Mouse (Mus musculus) kidney, postnatal 14 days (tissue): Measurements from ENCODE around the gene Dcps.
"Not testable (repeated sequence)": the region's sequence is repeated elsewhere in the genome, so short reads cannot be mapped to it uniquely, and the experiment has no call there.

ENCODE experiments used
- DNase-seq: peaks from one replicate; pipeline ENCODE4 v3.0.0; 2022; ENCODE audit warnings: mixed read lengths

The Dcps gene

DNA sequence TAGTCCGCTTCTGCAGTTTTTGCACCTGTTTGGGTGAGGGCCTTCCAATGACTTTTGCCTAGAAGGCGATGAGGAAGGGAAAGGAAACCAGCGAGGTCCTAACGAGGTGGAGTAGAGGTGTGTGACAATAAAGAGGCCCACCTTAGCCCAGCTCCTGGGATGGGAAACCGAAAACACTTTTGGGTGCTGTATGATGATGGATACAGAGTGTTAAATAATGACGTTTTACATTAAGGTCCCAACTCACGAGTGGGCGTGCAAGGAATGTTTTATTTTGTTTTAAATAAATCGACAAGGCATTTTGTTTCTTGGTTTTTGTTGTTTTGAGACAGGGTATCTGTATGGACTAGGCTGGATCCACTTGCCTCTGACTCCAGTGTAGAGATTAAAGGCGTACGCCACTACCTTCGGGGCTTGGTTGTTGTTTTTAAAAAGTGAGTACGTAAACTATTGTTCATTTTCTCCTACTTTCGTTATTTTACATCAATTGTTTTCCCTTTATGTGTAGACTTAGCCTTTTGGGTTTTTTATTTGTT, 331 bp upstream of the Dcps start:
- DNase-seq: no peak

DNA sequence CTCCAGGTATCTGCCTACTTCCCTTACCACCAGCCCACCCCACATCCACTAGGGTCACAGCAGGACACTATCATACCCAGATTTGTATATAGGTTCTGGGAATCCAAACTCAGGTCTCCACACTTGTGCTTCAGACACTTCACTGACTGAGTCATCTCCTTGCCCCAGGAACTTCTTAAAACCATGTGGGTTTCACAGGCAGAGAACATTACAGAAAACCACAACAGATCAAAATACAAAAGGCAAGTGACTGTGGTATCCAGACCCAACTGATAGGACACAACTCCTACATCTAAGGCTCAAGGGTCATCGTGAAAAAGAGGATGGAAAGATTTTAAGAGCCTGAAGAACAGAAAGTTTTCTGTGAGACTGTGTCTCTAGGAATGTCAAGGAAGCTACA, 2.5 kb downstream of the Dcps start:
- DNase-seq: no peak

DNA sequence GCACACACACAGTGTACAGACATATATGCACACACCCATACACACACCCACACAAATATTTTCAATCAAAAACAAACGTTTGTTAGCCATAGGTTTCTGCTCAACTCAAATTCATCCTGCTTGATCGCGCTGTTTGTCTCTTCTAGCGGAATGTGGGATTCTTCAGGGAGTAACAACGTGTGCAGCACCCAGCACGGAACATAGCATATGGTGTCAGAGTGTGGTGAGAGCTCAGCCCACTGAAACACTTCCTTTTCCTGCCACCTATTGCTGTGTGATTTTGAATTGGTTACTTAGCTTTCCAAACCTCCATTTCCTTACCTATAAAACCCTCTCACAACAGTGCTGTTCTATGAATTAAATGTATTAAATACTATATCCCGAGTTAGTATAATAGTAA, 5.8 kb downstream of the Dcps start:
- no peak for DNase-seq

DNA sequence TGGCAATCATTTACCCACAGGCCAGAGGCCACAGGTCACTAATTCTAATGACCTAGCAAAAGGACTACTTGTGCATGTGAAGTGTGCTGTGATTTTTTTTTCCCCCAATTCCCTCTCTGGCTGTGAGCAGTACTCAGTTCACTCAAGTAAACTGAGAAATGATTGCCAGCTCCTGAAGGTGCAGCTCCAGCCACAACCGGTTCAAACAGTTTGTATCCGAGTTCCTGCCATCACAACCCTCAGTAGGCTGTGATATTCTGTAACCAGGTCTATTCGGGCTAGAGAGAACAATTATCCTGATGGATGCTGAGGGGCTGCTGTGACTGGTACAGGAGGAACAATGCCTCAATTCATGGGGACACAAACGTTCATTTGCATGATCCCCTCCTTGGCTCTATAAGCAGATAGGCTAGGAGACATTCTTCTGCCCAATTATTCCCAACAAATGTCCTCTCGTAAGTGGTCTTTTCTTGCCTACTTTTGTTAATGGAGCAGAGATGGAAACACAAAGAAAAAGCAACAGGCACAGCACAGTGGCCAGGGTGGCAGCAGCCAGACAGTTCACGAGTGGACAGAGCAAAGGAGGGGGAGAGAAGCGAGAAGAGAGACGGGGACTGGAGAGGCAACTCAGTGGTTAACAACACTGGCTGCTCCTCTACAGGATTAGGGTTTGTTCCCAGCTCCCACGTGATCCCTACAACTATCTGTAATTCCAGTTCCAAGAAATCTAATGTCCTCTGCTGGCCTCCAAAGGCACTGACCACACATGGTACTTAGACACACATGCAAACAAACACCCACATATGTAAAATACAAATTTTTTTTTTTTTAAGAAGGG, 8.8 kb downstream of the Dcps start:
- DNase-seq: peak; percentile 78

DNA sequence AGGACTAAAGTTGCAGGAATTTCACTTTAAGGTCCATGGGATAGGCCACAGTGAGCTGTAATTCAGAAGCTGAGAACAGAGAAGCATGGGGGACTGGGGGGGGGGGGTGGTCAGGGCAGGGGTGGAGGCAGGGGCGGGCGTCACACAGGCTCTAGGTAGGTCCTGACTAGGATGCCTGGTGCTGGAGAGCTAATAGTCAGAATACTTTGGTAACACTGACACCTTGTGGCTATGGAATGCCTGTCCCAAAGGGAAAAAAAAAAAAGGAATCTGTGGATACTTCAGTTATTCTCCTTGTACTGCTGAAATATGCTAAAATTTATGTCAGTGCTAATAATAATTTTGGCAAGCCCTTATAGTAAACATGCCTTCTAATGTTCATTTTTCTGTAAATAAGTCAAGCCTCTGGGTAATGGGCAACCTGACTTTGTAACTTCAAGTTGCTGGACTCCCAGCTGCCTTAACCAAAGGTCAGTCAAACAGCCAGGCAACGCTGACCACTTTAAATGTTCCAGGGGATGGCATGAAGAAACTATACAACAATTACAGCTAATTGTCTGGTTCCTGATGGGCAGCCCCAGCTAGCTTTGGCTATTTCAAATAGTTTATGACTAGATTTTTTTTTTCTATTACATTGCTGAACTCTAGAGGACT, 9.6 kb downstream of the Dcps start:
- DNase-seq: peak; percentile 58

DNA sequence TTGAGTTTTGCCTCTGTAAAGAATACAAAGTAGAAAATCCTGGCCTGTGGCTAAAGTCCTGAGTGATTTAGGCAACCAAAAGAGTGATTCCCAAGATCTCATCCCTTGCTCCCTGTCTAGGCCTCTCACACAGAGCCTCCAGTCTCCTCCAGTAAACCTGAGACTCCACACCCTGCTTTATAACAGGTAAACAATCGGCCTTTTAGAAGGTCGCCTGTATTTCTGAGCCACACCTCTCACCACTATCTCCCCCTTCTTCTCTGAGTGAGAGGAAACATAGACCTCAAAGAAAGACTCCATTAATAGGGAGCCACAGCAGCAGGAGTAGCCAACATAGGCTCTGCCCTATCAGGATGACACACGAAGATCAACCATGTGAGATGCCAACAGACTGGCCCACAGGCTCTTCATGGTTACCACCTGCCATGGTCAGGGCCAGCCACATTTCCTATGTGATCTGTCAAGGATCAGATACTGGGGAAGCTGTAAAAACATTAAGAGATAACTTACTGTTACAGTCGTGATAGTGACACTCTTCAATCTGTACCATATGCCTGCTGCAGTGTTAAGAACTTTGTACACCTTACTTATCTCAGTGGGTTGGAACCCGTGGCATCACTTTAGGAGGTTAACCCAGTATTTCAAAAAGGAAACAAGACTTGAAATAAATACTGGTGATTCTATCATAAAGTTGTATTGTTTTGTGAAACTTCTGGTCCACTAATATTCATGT, 11.6 kb downstream of the Dcps start:
- no peak for DNase-seq

DNA sequence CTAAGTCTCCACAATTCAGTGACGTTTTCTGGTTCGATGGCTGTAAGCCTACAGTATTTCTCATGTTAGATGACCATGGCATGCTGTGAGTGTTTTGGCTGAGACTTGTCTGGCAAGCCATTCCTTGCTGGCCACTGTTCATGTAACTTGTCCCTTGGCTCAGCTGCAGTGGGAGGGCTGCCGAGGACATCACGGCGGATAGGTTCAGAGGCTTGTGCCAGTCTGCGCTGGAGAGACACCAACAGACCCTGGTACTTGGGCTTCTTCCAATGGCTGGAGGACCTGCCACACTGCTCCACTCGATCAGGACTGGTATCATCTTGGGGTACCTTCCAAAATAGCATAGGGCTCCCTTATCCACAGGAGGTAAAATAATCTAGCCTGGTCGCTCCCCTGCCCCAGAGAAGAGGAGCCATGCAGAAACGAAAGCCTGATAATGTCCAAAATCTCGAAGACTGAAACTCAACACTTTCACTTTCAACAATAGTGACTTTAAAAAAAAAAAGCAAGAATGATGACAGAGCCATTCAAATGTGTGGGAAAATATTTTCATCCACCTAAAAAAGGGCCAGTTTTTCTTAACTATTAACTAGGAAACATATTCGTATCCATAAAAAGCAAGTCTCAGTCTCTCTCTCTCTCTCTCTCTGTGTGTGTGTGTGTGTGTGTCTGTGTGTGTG, 12.7 kb downstream of the Dcps start:
- DNase-seq: peak; percentile 26

DNA sequence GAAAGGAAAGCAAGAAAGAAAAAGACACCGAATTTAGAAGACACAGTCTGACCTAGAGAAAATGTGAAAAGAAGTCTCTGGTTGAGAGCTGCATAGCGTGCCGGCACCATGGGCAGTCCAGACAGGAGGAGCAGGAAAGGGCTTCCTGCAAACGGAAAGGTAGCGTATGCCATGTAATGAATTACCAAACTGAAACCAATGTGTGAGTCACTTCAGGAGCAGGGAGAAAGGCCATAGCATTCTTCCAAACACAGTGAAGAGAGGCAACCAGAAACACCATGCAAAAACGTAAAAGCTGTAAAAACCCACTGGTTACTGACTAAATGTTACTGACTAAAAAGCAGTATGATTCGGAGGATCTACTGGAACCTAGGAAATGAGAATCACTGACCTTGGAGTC, 14.1 kb downstream of the Dcps start:
- no peak for DNase-seq

DNA sequence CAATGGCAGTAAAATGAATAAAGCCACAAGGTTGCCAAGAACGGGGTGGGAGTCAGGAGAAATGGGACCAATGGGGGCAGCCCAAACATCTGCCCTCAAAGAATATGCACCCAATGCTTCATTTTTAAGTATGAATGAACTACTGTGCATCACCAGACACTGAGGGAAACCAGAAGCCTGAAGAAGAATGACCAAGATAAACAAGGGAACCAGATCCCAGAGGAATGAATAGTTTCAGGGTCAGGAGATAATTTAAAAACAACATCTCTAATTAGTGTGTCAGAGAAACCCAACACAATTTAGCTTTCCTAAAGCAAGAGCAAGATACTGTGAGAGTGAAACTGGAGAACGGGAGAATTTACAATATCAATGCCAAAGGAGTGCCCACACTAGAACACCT, 15.2 kb downstream of the Dcps start:
- DNase-seq: no peak

DNA sequence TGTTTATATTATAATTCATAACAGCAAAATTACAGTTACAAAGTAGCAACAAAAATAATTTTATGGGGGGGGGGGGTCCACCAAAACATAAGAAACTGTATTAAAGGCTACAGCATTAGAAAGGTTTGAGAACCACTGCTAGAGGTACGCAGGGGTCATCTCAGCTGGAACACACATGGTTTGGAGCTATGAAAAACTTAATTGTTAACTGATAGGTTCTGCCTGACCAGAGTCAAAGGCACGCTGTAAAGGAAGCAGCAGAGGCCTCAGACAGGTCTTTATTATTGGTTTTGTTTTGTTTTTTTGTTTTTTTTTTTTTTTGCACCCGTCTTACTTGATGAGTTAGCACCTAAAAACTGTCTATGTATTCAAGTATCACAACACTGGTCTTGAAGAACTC, 17.4 kb downstream of the Dcps start:
- DNase-seq: no peak

DNA sequence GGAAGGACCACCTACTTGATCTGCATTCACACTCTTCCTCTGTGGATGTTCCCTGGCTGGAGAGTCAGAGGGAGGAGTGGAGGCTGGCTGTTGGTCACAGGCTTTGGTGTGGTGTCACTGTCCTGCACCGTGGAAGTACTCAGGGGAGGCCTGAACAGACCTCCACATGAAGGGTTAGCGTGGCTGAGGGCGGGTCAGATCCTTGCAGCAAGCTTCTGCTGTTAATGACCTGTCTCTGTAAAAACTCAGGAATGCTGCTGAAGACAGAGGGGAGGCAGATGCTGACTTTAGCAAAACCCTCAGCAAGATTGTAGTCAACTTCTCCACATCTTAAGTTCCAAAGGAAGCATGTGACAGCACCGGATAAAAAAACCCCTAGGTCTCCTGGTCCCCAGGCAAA, 19.0 kb downstream of the Dcps start:
- no peak for DNase-seq

DNA sequence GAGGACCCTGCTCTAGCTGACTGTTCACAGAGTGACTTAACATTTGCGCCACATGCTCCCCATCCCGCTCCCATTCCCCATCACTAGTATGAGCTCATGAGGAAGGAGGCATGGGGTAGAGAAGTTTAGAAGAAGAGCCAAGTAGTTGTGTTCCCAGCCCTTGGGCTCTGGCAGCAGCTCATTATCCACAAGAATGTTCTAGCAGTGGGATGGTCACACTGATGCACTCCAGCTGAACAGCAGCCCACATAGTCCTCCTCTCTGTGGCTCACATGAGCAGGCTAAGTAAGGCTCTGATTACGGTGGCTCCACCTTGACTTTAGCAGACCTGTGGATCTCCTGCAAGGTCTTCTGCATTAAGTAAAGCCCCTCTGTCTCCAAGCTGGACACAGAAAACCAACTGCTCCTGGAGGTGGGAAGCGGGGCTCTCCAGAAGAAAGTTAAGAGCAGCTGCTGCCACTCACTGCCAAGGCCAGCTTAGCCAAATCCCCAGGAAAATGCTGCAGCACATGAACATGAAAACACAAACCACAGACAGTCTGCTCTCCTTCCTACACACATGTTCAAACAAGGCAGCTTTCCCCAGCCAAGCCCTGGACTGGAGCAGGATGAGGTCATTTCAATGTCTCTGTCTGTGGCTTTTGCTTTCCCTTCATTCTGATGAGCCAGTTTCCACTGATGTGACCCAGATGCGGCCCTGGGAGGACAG, 19.7 kb downstream of the Dcps start:
- peak; percentile 39 for DNase-seq

DNA sequence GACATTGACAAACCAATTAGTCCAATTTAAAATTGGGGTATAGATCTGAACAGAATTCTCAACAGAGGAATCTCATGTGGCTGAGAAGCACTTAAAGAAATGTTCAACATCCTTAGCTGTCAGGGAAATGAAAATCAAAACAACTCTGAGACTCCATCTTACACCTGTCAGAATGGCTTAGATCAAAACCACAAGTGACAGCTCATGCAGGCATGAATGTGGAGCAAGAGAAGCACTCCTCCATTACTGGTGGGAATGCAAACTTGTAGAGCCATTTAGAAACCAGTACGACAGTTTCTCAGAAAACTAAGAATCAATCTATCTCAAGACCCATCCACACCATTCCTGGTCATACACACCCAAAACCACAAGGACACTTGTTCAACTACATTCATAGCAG, 22.9 kb downstream of the Dcps start:
- no peak for DNase-seq

DNA sequence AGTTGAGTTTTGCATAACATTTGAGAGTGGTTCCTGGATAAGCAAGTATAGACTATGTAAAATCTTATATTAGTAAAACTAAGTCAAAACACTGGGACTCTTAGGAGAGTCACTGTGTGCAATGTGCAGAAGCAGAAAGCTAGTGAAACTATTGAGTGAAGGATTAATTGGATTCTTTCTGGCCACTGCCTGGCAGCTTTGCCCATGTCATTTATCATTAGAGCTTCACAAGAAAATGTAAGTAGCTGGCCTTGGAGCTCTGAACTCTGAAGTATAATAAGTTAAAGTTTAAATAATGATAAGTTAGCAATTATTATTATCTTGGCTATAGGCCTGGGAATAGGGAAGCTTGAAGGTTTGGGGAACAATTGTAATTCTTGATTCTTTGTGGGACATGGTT, 27.0 kb downstream of the Dcps start:
- DNase-seq: not testable (repeated sequence)

DNA sequence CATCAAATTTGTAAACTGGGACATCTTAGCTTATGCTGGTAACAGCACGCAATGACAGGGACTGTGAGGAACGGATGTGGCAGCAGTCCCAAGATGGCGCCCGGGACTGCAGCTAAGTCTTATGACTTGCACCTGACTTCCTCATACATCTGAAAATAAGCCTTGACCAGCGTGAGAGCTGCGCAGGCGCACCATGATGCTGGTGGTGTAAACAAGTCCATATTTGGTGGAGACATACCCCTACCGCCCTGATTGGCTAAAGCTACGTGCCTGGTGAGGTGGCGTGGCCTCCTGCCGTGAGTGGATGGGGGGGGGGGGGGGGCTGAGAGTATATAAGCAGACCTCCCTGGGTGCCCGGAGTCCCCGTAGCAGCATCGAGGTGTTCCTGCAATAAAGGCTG, 28.6 kb downstream of the Dcps start:
- DNase-seq: not testable (repeated sequence)

DNA sequence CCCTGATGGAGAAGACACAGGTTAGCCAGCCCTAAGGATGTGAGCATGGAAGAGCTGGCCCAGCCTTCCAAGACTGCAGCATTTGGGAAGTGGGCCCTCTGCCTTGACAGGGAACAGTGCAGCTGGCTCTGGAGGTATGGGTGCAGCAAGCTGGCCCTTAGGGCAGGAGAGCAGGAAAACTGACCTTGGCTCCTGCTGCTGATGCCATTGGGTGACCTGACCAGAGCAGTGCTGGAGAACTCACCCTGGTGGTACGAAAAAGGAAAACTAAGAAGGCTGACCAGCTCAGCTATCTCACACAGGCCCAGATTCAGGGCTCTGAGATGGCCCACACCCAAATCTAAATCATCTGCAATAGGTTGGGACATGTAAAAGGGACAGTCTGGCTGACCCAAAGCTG, 30.0 kb downstream of the Dcps start:
- no peak for DNase-seq

DNA sequence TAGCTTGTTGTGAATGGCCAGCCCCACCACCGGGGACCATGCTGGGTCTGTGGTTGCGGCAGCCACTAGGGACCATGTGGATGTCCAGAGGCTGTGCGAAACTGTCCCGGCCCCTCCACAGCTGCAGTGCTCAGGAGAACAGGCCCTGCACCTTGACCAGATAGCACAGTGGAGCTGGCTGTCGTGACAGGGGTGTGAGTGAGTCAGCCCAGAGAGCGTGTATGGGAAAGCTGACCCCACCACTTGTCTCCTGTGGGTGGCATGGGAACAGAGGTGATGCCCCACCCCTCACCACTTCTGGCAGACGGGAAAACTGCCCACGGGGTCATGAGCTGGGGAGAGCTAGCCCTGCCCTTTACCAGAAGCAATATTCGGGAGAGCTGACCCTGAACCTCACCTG, 30.7 kb downstream of the Dcps start:
- no peak for DNase-seq

DNA sequence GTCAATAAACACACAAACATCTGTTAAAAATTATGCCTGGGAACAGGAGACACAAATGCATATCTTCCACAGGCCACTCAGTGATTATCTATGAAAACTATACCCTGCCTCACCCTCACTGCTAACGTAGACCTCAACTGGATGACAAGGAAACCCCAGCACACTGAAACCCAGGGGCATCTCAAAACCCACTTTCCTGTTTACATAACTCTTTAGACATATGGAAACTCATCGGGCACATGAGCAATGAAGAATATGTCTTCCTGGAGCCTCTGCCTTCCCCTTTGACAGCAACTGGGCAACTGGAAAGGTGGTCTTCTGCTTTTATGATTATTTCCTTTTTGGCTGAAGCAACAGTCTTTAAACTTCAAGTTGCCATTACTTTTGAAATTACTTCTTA, 33.6 kb downstream of the Dcps start:
- DNase-seq: no peak

DNA sequence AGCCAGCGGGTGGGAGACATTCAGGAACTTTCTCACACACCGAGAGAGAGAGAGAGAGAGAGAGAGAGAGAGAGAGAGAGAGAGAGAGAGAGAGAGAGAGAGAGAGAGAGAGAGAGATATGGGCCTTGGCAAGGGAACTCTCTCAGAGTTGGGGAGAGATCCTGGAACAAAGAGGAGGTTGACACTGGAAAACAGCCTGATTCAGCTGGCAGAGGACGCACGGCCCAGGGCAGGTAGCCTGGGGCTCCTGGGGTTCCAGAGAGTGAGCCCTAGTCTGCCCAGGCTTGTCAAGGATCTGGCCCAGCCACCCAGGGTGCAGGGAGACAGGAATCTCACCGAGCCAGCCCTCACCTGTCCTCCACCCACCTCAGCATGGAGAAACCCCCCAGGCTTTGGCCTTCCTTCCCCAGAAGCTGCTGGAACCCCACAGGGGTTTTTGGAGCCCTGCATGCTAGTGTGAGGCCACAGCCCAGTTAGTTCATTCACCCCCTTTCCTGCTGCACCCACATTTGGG, 36.6 kb downstream of the Dcps start:
- DNase-seq: no peak

DNA sequence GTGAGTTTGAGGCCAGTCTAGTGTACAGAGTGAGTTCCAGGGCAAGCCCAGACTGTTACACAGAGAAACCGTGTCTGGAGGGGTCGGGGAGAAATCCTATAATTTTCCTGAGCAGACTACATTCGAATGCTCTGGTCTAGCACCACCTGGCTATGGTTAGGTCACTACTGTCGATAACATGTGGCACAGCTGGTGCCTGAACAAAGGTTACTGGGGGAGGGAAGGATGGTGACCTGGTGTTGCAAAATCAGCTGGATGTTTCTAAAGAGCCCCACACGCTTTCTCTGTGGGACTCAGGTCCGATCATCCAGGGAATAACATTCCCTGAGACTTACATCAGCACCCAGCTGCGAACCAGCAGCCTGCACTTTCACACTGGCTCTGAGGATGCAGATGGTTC, 37.8 kb downstream of the Dcps start:
- DNase-seq: no peak

DNA sequence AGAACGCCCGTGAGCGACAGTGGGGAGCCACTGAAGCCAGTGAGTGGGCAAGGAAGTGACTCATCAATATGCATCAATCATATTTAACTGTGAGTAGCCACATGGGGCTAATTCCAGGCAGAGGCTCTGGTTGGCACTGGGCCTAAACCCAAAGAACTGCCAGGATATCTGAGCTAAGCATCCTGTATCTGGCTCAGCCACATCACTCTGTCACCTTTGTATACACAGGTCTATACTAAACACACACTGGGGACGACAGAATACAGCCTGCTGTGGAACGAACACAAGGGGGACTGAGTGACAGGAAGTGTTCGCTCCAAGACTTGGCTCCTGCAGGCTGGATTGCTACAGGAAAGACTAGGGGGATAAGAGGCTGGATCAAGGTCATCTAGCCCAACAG, 40.3 kb downstream of the Dcps start:
- peak; percentile 30 for DNase-seq
